8 mouse cellular contexts compared by ENCODE assay signal in genomic region chr4:133754238-133754637, GRCm38 (mm10). TPM values are rescaled to one million over a fixed set of nuclear protein-coding genes. Genes with fewer than 3 reads are reported as not detected.
A peak's percentile ranks its signal among the peaks of the same experiment; 100 is the strongest.
DNase-seq lines count a peak whose midpoint lies in the region; ATAC-seq and TF ChIP-seq lines count a peak whose summit lies in the region.

No protein-coding gene starts in this region.

- 1% methylated on average over 45 of the region's 50 CpGs for WGBS in embryonic facial prominence, embryonic 15.5 days
- 0% methylated on average over 43 of the region's 50 CpGs for WGBS in limb, embryonic 13.5 days
- under 1% methylated on average over 37 of the region's 50 CpGs for WGBS in midbrain, embryonic 16.5 days
- under 1% methylated on average over 41 of the region's 50 CpGs for WGBS in spleen, adult 2 months

- no peak for TF ChIP-seq POLR2A in bone marrow macrophage, adult 2 months (IDR thresholded peaks at IDR 0.05; ENCODE audit: borderline replicate concordance, low read depth, low read length)
- peak; percentile 60 for TF ChIP-seq POLR2A in spleen, adult 2 months (IDR thresholded peaks at IDR 0.05; ENCODE audit: low read depth, low read length)

- ATAC-seq in embryonic facial prominence, embryonic 15.5 days (ENCODE audit: insufficient number of reproducible peaks, low FRiP score, low TSS enrichment, low read depth): peak; percentile 87
- peak; percentile 86 for ATAC-seq in limb, embryonic 13.5 days (ENCODE audit: low FRiP score, low read depth)
- peak; percentile 79 for ATAC-seq in midbrain, embryonic 16.5 days

- peaks cover 4% of the 10 kb centered on the region; the same call in 1 of the 2 replicates for H3K36me3 ChIP-seq in embryonic facial prominence, embryonic 15.5 days
- H3K36me3 ChIP-seq in limb, embryonic 13.5 days: peaks cover 6% of the 10 kb centered on the region
- no peaks in the 10 kb centered on the region for H3K36me3 ChIP-seq in midbrain, embryonic 16.5 days (ENCODE audit: control insufficient read depth, insufficient read depth, low read length)
- H3K36me3 ChIP-seq in spleen, adult 2 months (ENCODE audit: control insufficient read depth, insufficient read depth, low read length): no peaks in the 10 kb centered on the region; the same call in 1 of the 2 replicates

- TF ChIP-seq CTCF in bone marrow macrophage, adult 2 months (IDR thresholded peaks at IDR 0.05; ENCODE audit: low read depth, low read length): no peak
- no peak for TF ChIP-seq CTCF in spleen, adult 2 months (IDR thresholded peaks at IDR 0.05; ENCODE audit: extremely low read depth, insufficient read depth, insufficient read length, insufficient replicate concordance)

- no peaks in the 10 kb centered on the region for H3K9me3 ChIP-seq in embryonic facial prominence, embryonic 15.5 days (replicated peaks)
- H3K9me3 ChIP-seq in limb, embryonic 13.5 days: no peaks in the 10 kb centered on the region
- no peaks in the 10 kb centered on the region for H3K9me3 ChIP-seq in midbrain, embryonic 16.5 days (replicated peaks; ENCODE audit: control insufficient read depth, low read length, poor library complexity, severe bottlenecking)

- H3K4me2 ChIP-seq in embryonic facial prominence, embryonic 15.5 days (replicated peaks): peak overlapping the region; percentile 91
- peak overlapping the region; percentile 92 for H3K4me2 ChIP-seq in limb, embryonic 13.5 days (replicated peaks)
- H3K4me2 ChIP-seq in midbrain, embryonic 16.5 days (ENCODE audit: low read length): peak overlapping the region; percentile 89

- peak; percentile 97 for DNase-seq in B cell, adult 2 months
- peak; percentile 97 to 99 for DNase-seq in heart, adult 9 months (ENCODE audit: low spot score in 2 of 2)
- peak; percentile 99 for DNase-seq in kidney, adult 9 months
- peak; percentile 93 to 97 for DNase-seq in spleen, adult 2 months (ENCODE audit: low read depth in 1 of 2, low spot score in 2 of 2)

- H3K9ac ChIP-seq in embryonic facial prominence, embryonic 15.5 days: peak overlapping the region; percentile 100
- H3K9ac ChIP-seq in limb, embryonic 13.5 days: peak overlapping the region; percentile 100
- peak overlapping the region; percentile 100 for H3K9ac ChIP-seq in midbrain, embryonic 16.5 days (ENCODE audit: low read depth, low read length)

- H3K27me3 ChIP-seq in embryonic facial prominence, embryonic 15.5 days: no peaks in the 10 kb centered on the region
- no peaks in the 10 kb centered on the region for H3K27me3 ChIP-seq in limb, embryonic 13.5 days
- no peaks in the 10 kb centered on the region for H3K27me3 ChIP-seq in midbrain, embryonic 16.5 days (ENCODE audit: control insufficient read depth, insufficient read depth, low read depth, low read length)
- H3K27me3 ChIP-seq in spleen, adult 2 months (ENCODE audit: control insufficient read depth, insufficient read depth, low read length): no peaks in the 10 kb centered on the region

- peak overlapping the region; percentile 98 for H3K27ac ChIP-seq in bone marrow macrophage, adult 2 months (ENCODE audit: insufficient read depth, low read depth, low read length)
- peak overlapping the region; percentile 100 for H3K27ac ChIP-seq in embryonic facial prominence, embryonic 15.5 days (replicated peaks)
- peak overlapping the region; percentile 100 for H3K27ac ChIP-seq in limb, embryonic 13.5 days
- peak overlapping the region; percentile 100 for H3K27ac ChIP-seq in midbrain, embryonic 16.5 days (ENCODE audit: low read length)
- H3K27ac ChIP-seq in spleen, adult 2 months (ENCODE audit: insufficient read depth, low read length): peak overlapping the region; percentile 85

- peak overlapping the region; percentile 61 for H3K4me3 ChIP-seq in bone marrow macrophage, adult 2 months (ENCODE audit: insufficient read depth, low read length)
- peak overlapping the region; percentile 96 for H3K4me3 ChIP-seq in embryonic facial prominence, embryonic 15.5 days (replicated peaks)
- peak overlapping the region; percentile 100 for H3K4me3 ChIP-seq in limb, embryonic 13.5 days
- H3K4me3 ChIP-seq in midbrain, embryonic 16.5 days (ENCODE audit: low read depth, low read length): peak overlapping the region; percentile 100
- peak overlapping the region; percentile 67 for H3K4me3 ChIP-seq in spleen, adult 2 months (ENCODE audit: extremely low read depth, insufficient read depth, insufficient read length)

- peaks cover 34% of the 10 kb centered on the region for H3K4me1 ChIP-seq in bone marrow macrophage, adult 2 months (ENCODE audit: control insufficient read depth, insufficient read depth, low read length)
- peaks cover 37% of the 10 kb centered on the region for H3K4me1 ChIP-seq in embryonic facial prominence, embryonic 15.5 days
- H3K4me1 ChIP-seq in limb, embryonic 13.5 days: peaks cover 35% of the 10 kb centered on the region
- peaks cover 35% of the 10 kb centered on the region for H3K4me1 ChIP-seq in midbrain, embryonic 16.5 days (ENCODE audit: control insufficient read depth, insufficient read depth, low read length)
- H3K4me1 ChIP-seq in spleen, adult 2 months (ENCODE audit: control insufficient read depth, insufficient read depth, insufficient read length): peaks cover 22% of the 10 kb centered on the region

RNA-seq across cellular contexts. Expression of gene Arid1a, which starts 2.3 kb away (rescaled TPM):
- polyA plus RNA-seq in bone marrow macrophage, adult 2 months (2012; ENCODE audit: insufficient read depth, insufficient read length, missing spikeins): 58.7 and 61.1 TPM in 2 replicates
- polyA plus RNA-seq in embryonic facial prominence, embryonic 15.5 days (2015; fragmentation: Nextera tagmentation; extraction: Ambion mirVana): 26.8 and 29.2 TPM in 2 replicates
- 34.0 and 35.8 TPM in 2 replicates for polyA plus RNA-seq in limb, embryonic 13.5 days (2015; fragmentation: Nextera tagmentation; extraction: Ambion mirVana)
- 28.7 and 36.1 TPM in 2 replicates for polyA plus RNA-seq in midbrain, embryonic 16.5 days (2015; fragmentation: Nextera tagmentation; extraction: Ambion mirVana)
- polyA plus RNA-seq in spleen, adult 2 months (2012; rRNA removed): 142 and 150 TPM in 2 replicates

Comparison
In these comparisons a context has a peak if more than half of its experiments do, and no peak if none do; other contexts are left out.
1. Peak in every context shown above with its lines: DNase-seq, ATAC-seq, H3K4me3 ChIP-seq and H3K27ac ChIP-seq.